Mouse (Mus musculus) bone marrow macrophage, adult 2 months (primary cell): ENCODE data around the gene Vti1a.

Source experiments
- CTCF ChIP-seq: IDR thresholded peaks from 2 replicates; pipeline ENCODE4 v1.5.1; 2012; ENCODE audit warnings: low read depth, mild to moderate bottlenecking, low read length, moderate library complexity
- POLR2A ChIP-seq: IDR thresholded peaks from 2 replicates; pipeline ENCODE4 v1.6.1; 2012; ENCODE audit warnings: mild to moderate bottlenecking, low read depth, low read length, borderline replicate concordance

DNA sequence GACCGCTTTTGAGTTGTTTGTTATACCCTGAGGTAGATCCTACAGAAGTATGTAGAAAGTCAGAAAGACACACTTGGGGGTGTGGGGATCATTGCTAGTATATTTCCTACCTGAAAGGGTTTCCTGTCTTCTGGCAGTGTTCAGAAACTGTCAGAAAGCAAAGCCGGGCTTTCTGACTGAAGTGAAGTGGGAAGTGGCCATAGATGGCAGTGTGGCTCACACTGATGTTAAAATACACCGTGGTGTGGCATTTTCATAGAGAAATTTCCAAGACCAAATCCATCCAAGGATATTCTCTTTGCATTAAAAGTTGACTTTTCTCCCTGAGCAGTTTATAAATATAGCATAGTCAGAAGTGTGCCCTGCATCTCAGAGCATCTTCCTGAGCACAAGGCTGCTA lies 25.3 kb downstream of the Vti1a start:
- TF ChIP-seq POLR2A: no peak
- no peak for TF ChIP-seq CTCF
